Comparison of ENCODE assay signal across 22 mouse cellular contexts in the genomic region with DNA sequence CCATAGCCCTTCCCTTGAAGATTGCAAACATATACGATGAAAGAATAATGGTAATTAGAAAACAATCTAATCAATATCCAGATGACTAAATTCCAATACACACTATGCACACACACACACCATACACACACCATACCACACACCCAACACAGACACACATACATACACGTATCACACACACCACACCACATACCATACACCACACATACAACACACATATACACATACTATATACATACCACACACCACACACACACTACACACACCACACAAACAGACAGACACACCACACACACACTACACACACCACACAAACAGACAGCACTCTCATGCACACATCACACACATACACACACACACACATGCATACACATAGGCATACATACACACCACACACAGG.
DNase-seq lines count a peak whose midpoint lies in the region; ATAC-seq lines count a peak whose summit lies in the region.
"Had no signal": no experiment of that assay in that cellular context is flagged by ENCODE, and none has a peak within 500 bp of the region (broad histone marks: within the 10 kb centered on the region; RNA-seq: fewer than 3 reads in every experiment).

No protein-coding gene starts in this region.

- peak overlapping the region; percentile 26 for H3K4me3 ChIP-seq in megakaryocyte, embryonic 14.5 days (replicated peaks)
- H3K4me3 ChIP-seq in limb, embryonic 15.5 days: no peak overlapping the region
- H3K4me3 ChIP-seq: forebrain, embryonic 10.5 days; heart, embryonic 15.5 days had no signal

- no peak for ATAC-seq in megakaryocyte, adult 5-6 weeks (ENCODE audit: poor library complexity, severe bottlenecking)
- peak; percentile 30; the same call in 1 of the 2 replicates for ATAC-seq in limb, embryonic 15.5 days (ENCODE audit: insufficient number of reproducible peaks, low FRiP score, low TSS enrichment, low read depth)
- ATAC-seq: inflammation-experienced regulatory T-cells, adult 6 months had no signal

- no peak overlapping the region for H3K27ac ChIP-seq in limb, embryonic 15.5 days
- H3K27ac ChIP-seq: forebrain, embryonic 10.5 days; heart, embryonic 15.5 days; hindbrain, embryonic 14.5 days; liver, embryonic 14.5 days had no signal

- H3K27me3 ChIP-seq in megakaryocyte, embryonic 14.5 days (replicated peaks): no peaks in the 10 kb centered on the region
- no peaks in the 10 kb centered on the region for H3K27me3 ChIP-seq in limb, embryonic 15.5 days
- H3K27me3 ChIP-seq: CH12.LX; heart, embryonic 15.5 days had no signal

- H3K4me1 ChIP-seq in megakaryocyte, embryonic 14.5 days: no peaks in the 10 kb centered on the region
- H3K4me1 ChIP-seq in limb, embryonic 15.5 days: no peaks in the 10 kb centered on the region
- H3K4me1 ChIP-seq: heart, embryonic 15.5 days had no signal

- H3K9me3 ChIP-seq in megakaryocyte, embryonic 14.5 days: no peaks in the 10 kb centered on the region
- H3K9me3 ChIP-seq in limb, embryonic 15.5 days: no peaks in the 10 kb centered on the region
- H3K9me3 ChIP-seq: forebrain, embryonic 10.5 days; heart, embryonic 15.5 days had no signal

- peak; percentile 20 for DNase-seq in cerebellum, adult 9-11 months
- DNase-seq in cerebellum, adult 8-10 months: no peak
- DNase-seq in layer of hippocampus, postnatal 25 days (ENCODE audit: extremely low spot score in 1 of 2, low spot score in 1 of 2): no peak
- DNase-seq in urinary bladder, adult 2 months (ENCODE audit: low spot score): no peak
- DNase-seq: adrenal gland, adult 2 months; B cell, adult 2 months; embryo, embryonic 11 days; gastrocnemius, postnatal 36 days; heart, postnatal 36 days; kidney, adult 2 months; kidney, postnatal 10 days; lung, embryonic 14.5 days; lung, postnatal 36 days had no signal

- no peaks in the 10 kb centered on the region for H3K36me3 ChIP-seq in megakaryocyte, embryonic 14.5 days (replicated peaks; ENCODE audit: low read length)
- H3K36me3 ChIP-seq in limb, embryonic 15.5 days: no peaks in the 10 kb centered on the region
- H3K36me3 ChIP-seq: forebrain, embryonic 10.5 days; heart, embryonic 15.5 days had no signal

- no peak overlapping the region for H3K9ac ChIP-seq in limb, embryonic 15.5 days
- H3K9ac ChIP-seq: heart, embryonic 15.5 days; hindbrain, embryonic 14.5 days; liver, embryonic 14.5 days; lung, embryonic 14.5 days had no signal

- WGBS in limb, embryonic 15.5 days: 94% methylated on average over 2 of the region's 2 CpGs

- H3K4me2 ChIP-seq in limb, embryonic 15.5 days: no peak overlapping the region
- H3K4me2 ChIP-seq: heart, embryonic 15.5 days; hindbrain, embryonic 14.5 days; lung, embryonic 14.5 days had no signal
